Mouse (Mus musculus): ENCODE data around the gene M1ap. TPM values are rescaled to one million over a fixed set of nuclear protein-coding genes. Genes with fewer than 3 reads are reported as not detected.

Gene M1ap
- polyA plus RNA-seq, 1 experiment, result 0.92 TPM

DNA sequence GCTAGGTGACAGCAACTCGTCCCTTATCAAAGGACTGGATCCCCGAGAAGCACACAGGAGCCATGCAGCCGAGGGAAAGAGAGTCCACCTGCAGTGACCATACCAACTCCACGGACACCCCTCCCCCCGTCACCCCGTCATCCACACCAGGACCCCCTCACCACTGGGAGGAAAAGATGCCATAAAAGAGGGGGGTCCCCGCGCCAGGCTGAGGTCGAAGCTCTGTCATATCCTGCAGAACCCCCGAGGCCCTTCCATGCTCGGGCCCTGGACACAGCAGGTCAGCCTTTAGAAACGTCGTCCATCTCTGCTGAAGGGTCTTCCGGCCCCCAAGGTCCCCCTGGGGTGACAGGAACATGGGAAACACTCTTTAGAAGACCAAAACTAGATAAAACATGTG is 28.3 kb upstream of the M1ap start:
- H3K27me3 ChIP-seq (ENCODE audit: control insufficient read depth, insufficient read depth, insufficient read length), result no peaks in the 10 kb centered on the region
- H3K4me2 ChIP-seq (ENCODE audit: low read depth), result no peak overlapping the region
- no peak overlapping the region for H3ac ChIP-seq (ENCODE audit: control insufficient read depth, insufficient read length)
- no peak overlapping the region for H3K4me3 ChIP-seq
- no peaks in the 10 kb centered on the region for H3K79me2 ChIP-seq (ENCODE audit: control insufficient read depth, insufficient read depth)
- TF ChIP-seq TCF3 (IDR thresholded peaks at IDR 0.05; ENCODE audit: insufficient read length, low read depth) (no peak), USF1 (IDR thresholded peaks at IDR 0.05; ENCODE audit: low read depth) (no peak), MYOG (IDR thresholded peaks at IDR 0.05; ENCODE audit: control insufficient read depth in 1 of 3, insufficient read depth in 1 of 3, insufficient read length in 2 of 3, low read depth in 2 of 3) (no peak), POLR2A (IDR thresholded peaks at IDR 0.05; ENCODE audit: insufficient read length, low read depth) (no peak), TCF12 (IDR thresholded peaks at IDR 0.05; ENCODE audit: insufficient read depth, poor library complexity, severe bottlenecking) (no peak), REST (IDR thresholded peaks at IDR 0.05; ENCODE audit: insufficient read depth, insufficient read length) (no peak), SRF (IDR thresholded peaks at IDR 0.05; ENCODE audit: control insufficient read depth, insufficient read length, low read depth) (no peak), POLR2AphosphoS2 (IDR thresholded peaks at IDR 0.05; ENCODE audit: insufficient read length, low read depth) (no peak), MYOD1 (IDR thresholded peaks at IDR 0.05; ENCODE audit: control insufficient read depth in 1 of 3, insufficient read length in 2 of 3, low read depth in 2 of 3) (no peak), E2F4 (IDR thresholded peaks at IDR 0.05; ENCODE audit: insufficient read depth) (no peak), MAX (IDR thresholded peaks at IDR 0.05; ENCODE audit: low read depth) (no peak), CEBPB (IDR thresholded peaks at IDR 0.05; ENCODE audit: insufficient read depth, poor library complexity, severe bottlenecking) (no peak)
- no peaks in the 10 kb centered on the region for H3K36me3 ChIP-seq (ENCODE audit: control insufficient read depth, insufficient read depth)

DNA sequence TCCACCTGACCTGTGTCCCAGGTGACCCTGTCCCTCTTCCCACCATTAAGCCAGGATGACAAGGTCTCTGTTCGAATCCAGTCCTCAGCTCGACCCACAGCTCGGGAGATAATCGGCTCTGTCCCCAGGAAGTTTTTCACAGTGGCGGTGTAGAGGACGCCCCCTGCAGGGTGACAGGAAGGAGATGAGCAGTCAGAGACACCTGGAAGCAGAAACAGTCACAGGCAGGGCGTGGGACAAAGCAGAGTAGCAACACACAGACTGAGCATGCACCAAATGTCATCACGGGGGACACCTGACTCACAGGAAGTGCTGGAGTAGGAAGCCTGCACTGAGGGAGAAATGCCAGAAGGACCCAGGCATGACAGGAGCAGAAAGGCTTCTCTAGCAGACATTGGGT is 27.2 kb upstream of the M1ap start:
- no peak for TF ChIP-seq USF1 (IDR thresholded peaks at IDR 0.05; ENCODE audit: low read depth)
- no peak for TF ChIP-seq POLR2AphosphoS2 (IDR thresholded peaks at IDR 0.05; ENCODE audit: insufficient read length, low read depth)
- no peak for TF ChIP-seq REST (IDR thresholded peaks at IDR 0.05; ENCODE audit: insufficient read depth, insufficient read length)
- TF ChIP-seq MYOD1 (IDR thresholded peaks at IDR 0.05; ENCODE audit: control insufficient read depth in 1 of 3, insufficient read length in 2 of 3, low read depth in 2 of 3), result no peak
- no peak for TF ChIP-seq MYOG (IDR thresholded peaks at IDR 0.05; ENCODE audit: control insufficient read depth in 1 of 3, insufficient read depth in 1 of 3, insufficient read length in 2 of 3, low read depth in 2 of 3)
- TF ChIP-seq TCF3 (IDR thresholded peaks at IDR 0.05; ENCODE audit: insufficient read length, low read depth), result no peak
- no peak for TF ChIP-seq MAX (IDR thresholded peaks at IDR 0.05; ENCODE audit: low read depth)
- no peaks in the 10 kb centered on the region for H3K36me3 ChIP-seq (ENCODE audit: control insufficient read depth, insufficient read depth)

DNA sequence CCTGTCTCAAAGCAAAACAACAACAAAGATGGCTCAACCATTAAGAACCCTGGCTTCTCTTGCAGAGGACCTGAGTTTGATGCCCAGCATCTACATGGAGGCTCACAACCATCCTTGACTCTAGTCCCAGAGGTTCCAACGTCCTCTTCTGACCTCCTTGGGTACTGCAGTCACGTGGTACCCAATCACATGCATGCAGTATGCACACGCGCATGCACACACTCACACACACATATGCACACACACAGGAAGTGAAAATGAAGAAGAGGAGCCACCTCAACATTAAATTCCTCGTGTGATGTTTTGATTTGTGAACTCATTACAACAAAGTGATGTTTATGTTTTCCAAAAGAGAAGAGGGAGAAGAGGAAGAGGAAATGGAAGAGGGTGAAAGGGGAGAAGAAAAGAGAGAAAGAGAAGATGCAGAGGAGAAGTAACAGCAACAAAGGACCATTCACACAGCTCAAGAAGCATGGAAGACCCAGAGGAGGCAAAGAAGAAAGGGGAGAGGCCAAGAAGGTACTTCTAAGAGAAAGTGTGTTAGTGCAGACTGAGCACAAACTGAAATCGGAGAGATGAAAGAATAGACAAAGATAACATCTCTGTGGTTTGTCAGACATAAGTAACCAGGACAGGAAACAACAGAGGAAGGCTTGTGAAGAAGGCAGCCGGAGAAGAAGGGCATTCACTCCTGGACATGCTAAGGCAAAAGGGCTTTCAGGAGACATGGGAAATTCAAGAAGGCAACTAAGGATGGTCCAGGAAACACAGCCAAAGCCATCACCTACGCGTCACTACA is 25.1 kb upstream of the M1ap start:
- TF ChIP-seq E2F4 (IDR thresholded peaks at IDR 0.05; ENCODE audit: insufficient read depth) (no peak), TCF12 (IDR thresholded peaks at IDR 0.05; ENCODE audit: insufficient read depth, poor library complexity, severe bottlenecking) (no peak), TCF3 (IDR thresholded peaks at IDR 0.05; ENCODE audit: insufficient read length, low read depth) (no peak), MYOG (IDR thresholded peaks at IDR 0.05; ENCODE audit: control insufficient read depth in 1 of 3, insufficient read depth in 1 of 3, insufficient read length in 2 of 3, low read depth in 2 of 3) (no peak), CEBPB (IDR thresholded peaks at IDR 0.05; ENCODE audit: insufficient read depth, poor library complexity, severe bottlenecking) (no peak), SRF (IDR thresholded peaks at IDR 0.05; ENCODE audit: control insufficient read depth, insufficient read length, low read depth) (no peak)
- Histone ChIP-seq H3K36me3 (ENCODE audit: control insufficient read depth, insufficient read depth) (no peaks in the 10 kb centered on the region), H3K79me2 (ENCODE audit: control insufficient read depth, insufficient read depth) (no peaks in the 10 kb centered on the region), H3K4me3 (no peak overlapping the region), H3K27me3 (ENCODE audit: control insufficient read depth, insufficient read depth, insufficient read length) (no peaks in the 10 kb centered on the region), H3ac (ENCODE audit: control insufficient read depth, insufficient read length) (no peak overlapping the region), H3K4me2 (ENCODE audit: low read depth) (no peak overlapping the region)

More for the DNA sequence above, 27.2 kb upstream of the M1ap start:
- Histone ChIP-seq H3ac (ENCODE audit: control insufficient read depth, insufficient read length) (no peak overlapping the region), H3K4me2 (ENCODE audit: low read depth) (no peak overlapping the region), H3K27me3 (ENCODE audit: control insufficient read depth, insufficient read depth, insufficient read length) (no peaks in the 10 kb centered on the region), H3K4me3 (no peak overlapping the region), H3K79me2 (ENCODE audit: control insufficient read depth, insufficient read depth) (no peaks in the 10 kb centered on the region)

DNA sequence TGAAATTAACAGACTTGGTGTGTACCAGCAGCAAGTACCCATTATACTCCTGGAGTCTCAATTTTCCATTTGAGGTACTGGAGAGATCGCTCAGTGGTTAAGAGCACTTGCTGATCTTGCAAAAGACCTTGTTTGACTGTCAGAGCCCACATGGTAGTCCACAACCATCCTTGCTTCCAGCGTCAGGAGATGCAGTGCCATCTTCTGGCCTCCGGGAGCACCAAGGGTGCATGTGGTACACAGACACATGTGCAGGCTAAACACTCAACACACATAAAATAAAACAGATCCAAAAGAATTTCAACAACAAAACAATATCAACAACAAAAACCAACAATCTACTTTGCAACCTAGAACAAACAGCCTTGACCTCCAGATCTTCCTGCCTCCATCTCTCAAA is 21.7 kb upstream of the M1ap start:
- H3K4me3 ChIP-seq, result no peak overlapping the region
- H3K36me3 ChIP-seq (ENCODE audit: control insufficient read depth, insufficient read depth), result no peaks in the 10 kb centered on the region
- no peak overlapping the region for H3ac ChIP-seq (ENCODE audit: control insufficient read depth, insufficient read length)
- H3K4me2 ChIP-seq (ENCODE audit: low read depth), result no peak overlapping the region
- H3K79me2 ChIP-seq (ENCODE audit: control insufficient read depth, insufficient read depth), result no peaks in the 10 kb centered on the region
- TF ChIP-seq MYOD1 (IDR thresholded peaks at IDR 0.05; ENCODE audit: control insufficient read depth in 1 of 3, insufficient read length in 2 of 3, low read depth in 2 of 3) (no peak), USF1 (IDR thresholded peaks at IDR 0.05; ENCODE audit: low read depth) (no peak), MYOG (IDR thresholded peaks at IDR 0.05; ENCODE audit: control insufficient read depth in 1 of 3, insufficient read depth in 1 of 3, insufficient read length in 2 of 3, low read depth in 2 of 3) (no peak), POLR2AphosphoS2 (IDR thresholded peaks at IDR 0.05; ENCODE audit: insufficient read length, low read depth) (no peak), TCF12 (IDR thresholded peaks at IDR 0.05; ENCODE audit: insufficient read depth, poor library complexity, severe bottlenecking) (no peak), E2F4 (IDR thresholded peaks at IDR 0.05; ENCODE audit: insufficient read depth) (no peak), POLR2A (IDR thresholded peaks at IDR 0.05; ENCODE audit: insufficient read length, low read depth) (no peak), REST (IDR thresholded peaks at IDR 0.05; ENCODE audit: insufficient read depth, insufficient read length) (no peak), CEBPB (IDR thresholded peaks at IDR 0.05; ENCODE audit: insufficient read depth, poor library complexity, severe bottlenecking) (no peak), TCF3 (IDR thresholded peaks at IDR 0.05; ENCODE audit: insufficient read length, low read depth) (no peak), MAX (IDR thresholded peaks at IDR 0.05; ENCODE audit: low read depth) (no peak), SRF (IDR thresholded peaks at IDR 0.05; ENCODE audit: control insufficient read depth, insufficient read length, low read depth) (no peak)
- H3K27me3 ChIP-seq (ENCODE audit: control insufficient read depth, insufficient read depth, insufficient read length), result no peaks in the 10 kb centered on the region
